Comparison of ENCODE assay signal across 9 mouse cellular contexts in the genomic region with DNA sequence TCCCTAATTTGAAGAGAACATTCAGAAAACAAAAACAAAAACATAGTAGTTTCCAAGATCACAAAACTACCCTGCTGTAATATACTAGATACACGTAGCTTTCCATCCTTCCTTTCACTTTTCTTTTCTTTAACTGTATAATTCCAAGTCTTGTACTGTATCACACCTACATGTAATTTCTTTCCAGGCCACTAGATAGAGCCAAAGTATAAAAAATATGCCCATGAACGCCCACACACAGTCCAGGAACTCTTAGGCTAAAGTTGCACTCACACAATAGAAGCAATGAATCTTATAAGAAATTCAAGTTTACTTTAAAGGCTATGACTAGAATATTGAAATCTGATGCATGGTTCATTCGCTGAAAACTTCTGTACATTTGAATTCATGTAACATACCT.
DNase-seq lines count a peak whose midpoint lies in the region; ATAC-seq and TF ChIP-seq lines count a peak whose summit lies in the region.
"Had no signal": no experiment of that assay in that cellular context is flagged by ENCODE, and none has a peak within 500 bp of the region (broad histone marks: within the 10 kb centered on the region; RNA-seq: fewer than 3 reads in every experiment).

No protein-coding gene starts in this region.

- 25% methylated on average over 3 of the region's 3 CpGs for WGBS in heart, embryonic 10.5 days
- whole genome bisulfite sequencing in hindbrain, embryonic 15.5 days, result 24% methylated on average over 3 of the region's 3 CpGs
- WGBS in stomach, postnatal 0 days, result 17% methylated on average over 3 of the region's 3 CpGs

- H3K27me3 ChIP-seq in heart, embryonic 10.5 days (ENCODE audit: insufficient read depth, poor library complexity, severe bottlenecking), result no peaks in the 10 kb centered on the region
- H3K27me3 ChIP-seq in hindbrain, embryonic 15.5 days, result no peaks in the 10 kb centered on the region
- H3K27me3 ChIP-seq in stomach, postnatal 0 days (ENCODE audit: control insufficient read depth, insufficient read depth, low read length), result no peaks in the 10 kb centered on the region
- H3K27me3 ChIP-seq: limb, embryonic 12.5 days had no signal

- no peak overlapping the region for H3K27ac ChIP-seq in heart, embryonic 10.5 days
- H3K27ac ChIP-seq in hindbrain, embryonic 15.5 days (replicated peaks), result no peak overlapping the region
- H3K27ac ChIP-seq in stomach, postnatal 0 days (replicated peaks), result no peak overlapping the region
- H3K27ac ChIP-seq: limb, embryonic 12.5 days had no signal

- H3K36me3 ChIP-seq in heart, embryonic 10.5 days, result no peaks in the 10 kb centered on the region
- no peaks in the 10 kb centered on the region for H3K36me3 ChIP-seq in hindbrain, embryonic 15.5 days
- no peaks in the 10 kb centered on the region for H3K36me3 ChIP-seq in stomach, postnatal 0 days (ENCODE audit: control insufficient read depth, insufficient read depth, low read length)
- H3K36me3 ChIP-seq: limb, embryonic 12.5 days had no signal

- no peak overlapping the region for H3K4me3 ChIP-seq in heart, embryonic 10.5 days
- no peak overlapping the region for H3K4me3 ChIP-seq in hindbrain, embryonic 15.5 days
- H3K4me3 ChIP-seq in stomach, postnatal 0 days (ENCODE audit: low read depth, low read length), result no peak overlapping the region
- H3K4me3 ChIP-seq: limb, embryonic 12.5 days had no signal

- TF ChIP-seq POLR2A in brain, embryonic 14.5 days (IDR thresholded peaks at IDR 0.05; ENCODE audit: borderline replicate concordance, extremely low read depth, insufficient read depth, insufficient read length, poor library complexity, severe bottlenecking), result no peak

- TF ChIP-seq CTCF in brain, embryonic 14.5 days (IDR thresholded peaks at IDR 0.05; ENCODE audit: borderline replicate concordance, extremely low read depth, insufficient read depth, insufficient read length), result peak; percentile 40; the same call in 1 of the 2 replicates
- peak; percentile 81 for TF ChIP-seq CTCF in stomach, postnatal 0 days (IDR thresholded peaks at IDR 0.05; ENCODE audit: low read depth)

- no peak overlapping the region for H3K4me2 ChIP-seq in hindbrain, embryonic 15.5 days
- no peak overlapping the region for H3K4me2 ChIP-seq in stomach, postnatal 0 days (replicated peaks; ENCODE audit: low read depth)
- H3K4me2 ChIP-seq: limb, embryonic 12.5 days had no signal

- TF ChIP-seq EP300 in stomach, postnatal 0 days (optimal IDR thresholded peaks at IDR 0.05), result no peak

- ATAC-seq in hindbrain, embryonic 15.5 days (ENCODE audit: low FRiP score, low read depth), result peak; percentile 90
- ATAC-seq in stomach, postnatal 0 days (ENCODE audit: low FRiP score, low TSS enrichment), result peak; percentile 74; the same call in 1 of the 2 replicates
- ATAC-seq in erythroid progenitor cell, adult 5-6 weeks (replicated peaks; ENCODE audit: low FRiP score, poor library complexity, severe bottlenecking), result no peak

- H3K9ac ChIP-seq in hindbrain, embryonic 15.5 days, result no peak overlapping the region
- no peak overlapping the region for H3K9ac ChIP-seq in stomach, postnatal 0 days (ENCODE audit: low read length)
- H3K9ac ChIP-seq: limb, embryonic 12.5 days had no signal

- peak; percentile 3 to 15 for DNase-seq in heart, adult 18-20 months
- DNase-seq in heart, embryonic 10.5 days (ENCODE audit: low spot score), result no peak
- DNase-seq in A20 (ENCODE audit: low read depth, low spot score), result peak; percentile 43
- DNase-seq in brain, embryonic 14.5 days (ENCODE audit: low read depth), result peak; percentile 84
- peak; percentile 24 for DNase-seq in lung, postnatal 10 days
- no peak for DNase-seq in stomach, postnatal 0 days (ENCODE audit: low spot score)

- H3K9me3 ChIP-seq in heart, embryonic 10.5 days, result no peaks in the 10 kb centered on the region
- no peaks in the 10 kb centered on the region for H3K9me3 ChIP-seq in hindbrain, embryonic 15.5 days
- H3K9me3 ChIP-seq in stomach, postnatal 0 days (ENCODE audit: control insufficient read depth, low read length), result no peaks in the 10 kb centered on the region
- H3K9me3 ChIP-seq: limb, embryonic 12.5 days had no signal

- no peaks in the 10 kb centered on the region for H3K4me1 ChIP-seq in heart, embryonic 10.5 days
- H3K4me1 ChIP-seq in hindbrain, embryonic 15.5 days (replicated peaks), result peaks cover under 1% of the 10 kb centered on the region; the same call in 1 of the 2 replicates
- H3K4me1 ChIP-seq in stomach, postnatal 0 days (replicated peaks; ENCODE audit: control insufficient read depth, insufficient read depth), result no peaks in the 10 kb centered on the region

Comparison
In these comparisons a context has a peak if more than half of its experiments do, and no peak if none do; other contexts are left out.
1. DNase-seq: peak in heart, adult 18-20 months (2 of 2), A20 (single experiment), brain, embryonic 14.5 days (single experiment) and lung, postnatal 10 days (single experiment); none in heart, embryonic 10.5 days (single experiment) and stomach, postnatal 0 days (single experiment).